Mouse (Mus musculus): ENCODE results near the gene Ankfy1.
"Not testable (repeated sequence)": the region's sequence is repeated elsewhere in the genome, so short reads cannot be mapped to it uniquely, and the experiment has no call there.

Ankfy1 gene

GRCm38 (mm10) chr11:72723871-72724270 is 34.1 kb downstream of the Ankfy1 start:
- DNase-seq = no peak

GRCm38 (mm10) chr11:72726023-72726422 is 36.2 kb downstream of the Ankfy1 start:
- DNase-seq = no peak

GRCm38 (mm10) chr11:72733736-72734135 is 43.9 kb downstream of the Ankfy1 start:
- no peak for DNase-seq

- no peak for DNase-seq
Measured at GRCm38 (mm10) chr11:72734840-72735518, 45.2 kb downstream of the Ankfy1 start.

DNA sequence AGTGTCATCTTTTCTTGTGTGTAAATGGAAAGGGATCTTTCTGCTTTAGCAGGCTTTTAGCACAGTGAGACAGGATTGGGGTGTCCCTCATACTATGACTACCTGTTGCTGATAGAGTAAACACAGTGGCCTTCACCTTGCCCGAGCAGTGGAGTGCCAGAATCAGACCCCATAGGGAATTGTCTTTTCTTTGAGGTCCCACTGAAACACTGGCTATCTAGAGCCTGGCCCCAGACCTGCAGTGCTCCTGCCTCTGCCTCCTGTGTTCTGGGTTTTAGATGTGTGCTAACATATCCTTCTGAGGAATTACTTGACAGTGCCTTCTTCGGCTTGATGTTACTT is 45.7 kb downstream of the Ankfy1 start:
- no peak for DNase-seq

DNA sequence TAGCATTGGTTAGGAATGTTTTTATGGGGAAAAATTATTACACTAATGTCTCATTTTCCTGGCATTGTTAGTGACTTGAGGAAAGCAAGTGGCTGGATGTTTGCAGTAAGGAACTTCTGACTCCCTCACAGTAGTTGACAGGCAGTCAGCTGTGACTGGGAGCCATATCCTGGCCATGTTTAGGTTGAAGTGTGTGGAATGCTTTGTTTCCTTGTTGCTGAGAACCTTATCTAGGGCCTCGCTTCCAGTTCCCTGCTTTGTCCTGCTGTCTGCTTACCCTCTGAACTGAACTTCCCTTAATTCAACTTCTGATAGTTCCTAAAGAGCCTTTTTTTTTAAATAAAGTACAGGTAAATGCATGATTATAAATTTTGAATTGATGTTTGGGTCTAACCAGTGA is 46.5 kb downstream of the Ankfy1 start:
- DNase-seq = no peak

- peak; percentile 28 for DNase-seq
Measured at GRCm38 (mm10) chr11:72737517-72737916, 47.7 kb downstream of the Ankfy1 start.

DNA sequence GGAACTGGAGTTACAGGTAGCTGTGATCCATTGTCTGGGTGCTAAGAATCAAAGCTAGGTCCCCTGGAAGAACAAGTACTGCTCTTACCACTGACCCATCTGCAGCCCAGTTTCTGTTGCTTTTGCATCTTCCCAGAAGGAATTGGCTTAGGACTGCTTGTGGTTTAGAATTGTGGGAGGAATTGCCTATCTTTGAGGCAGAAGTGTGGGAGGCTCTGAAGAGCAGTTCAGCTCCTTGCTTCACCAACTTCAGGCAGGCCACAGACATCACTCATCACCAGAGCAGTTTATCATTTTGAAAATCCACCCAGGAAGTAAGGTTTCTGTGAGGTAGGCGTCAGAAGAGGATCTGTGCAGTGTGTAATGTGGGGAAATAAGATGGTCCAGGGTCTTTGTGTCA is 49.2 kb downstream of the Ankfy1 start:
- no peak for DNase-seq

- DNase-seq = no peak
Measured at GRCm38 (mm10) chr11:72751956-72752355, 62.1 kb downstream of the Ankfy1 start.

DNA sequence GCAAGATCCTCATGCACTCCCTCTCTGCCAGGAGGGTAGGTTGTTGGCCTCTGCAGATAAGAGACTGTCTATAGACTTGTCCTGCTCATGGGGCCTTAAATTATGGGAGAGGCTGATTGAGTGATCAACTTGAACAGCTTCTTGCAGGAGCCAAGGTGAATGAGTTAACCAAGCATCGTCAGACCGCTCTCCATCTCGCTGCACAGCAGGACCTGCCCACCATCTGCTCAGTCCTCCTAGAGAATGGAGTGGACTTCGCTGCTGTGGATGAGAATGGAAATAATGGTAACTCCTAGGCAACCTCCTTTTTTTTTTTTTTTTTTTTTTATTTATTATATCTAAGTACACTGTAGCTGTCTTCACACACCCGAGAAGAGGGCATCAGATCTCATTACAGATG is 68.5 kb downstream of the Ankfy1 start:
- DNase-seq = no peak

- no peak for DNase-seq
Measured at GRCm38 (mm10) chr11:72759581-72759980, 69.8 kb downstream of the Ankfy1 start.

- no peak for DNase-seq
Measured at GRCm38 (mm10) chr11:72760781-72761180, 71.0 kb downstream of the Ankfy1 start.

DNA sequence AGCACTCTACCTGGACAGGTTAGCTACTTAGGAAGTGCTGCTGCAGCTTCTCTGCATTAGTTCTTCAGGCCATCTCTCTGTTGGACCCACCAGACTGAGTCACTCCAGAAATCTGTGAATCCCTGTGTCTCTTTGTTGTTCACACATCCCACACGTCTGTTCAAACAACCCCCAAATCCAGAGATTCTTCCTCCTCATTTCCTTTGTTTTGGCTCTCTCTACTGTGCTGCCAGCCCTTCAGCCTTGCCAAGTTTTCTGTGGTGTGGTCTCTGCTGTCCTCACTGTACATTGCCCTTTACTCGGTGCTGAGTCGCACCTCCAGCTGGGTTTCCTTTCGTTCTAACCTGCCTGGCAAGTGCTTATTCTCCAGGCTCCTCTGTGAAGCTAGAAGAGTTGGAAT is 74.5 kb downstream of the Ankfy1 start:
- DNase-seq = no peak

DNA sequence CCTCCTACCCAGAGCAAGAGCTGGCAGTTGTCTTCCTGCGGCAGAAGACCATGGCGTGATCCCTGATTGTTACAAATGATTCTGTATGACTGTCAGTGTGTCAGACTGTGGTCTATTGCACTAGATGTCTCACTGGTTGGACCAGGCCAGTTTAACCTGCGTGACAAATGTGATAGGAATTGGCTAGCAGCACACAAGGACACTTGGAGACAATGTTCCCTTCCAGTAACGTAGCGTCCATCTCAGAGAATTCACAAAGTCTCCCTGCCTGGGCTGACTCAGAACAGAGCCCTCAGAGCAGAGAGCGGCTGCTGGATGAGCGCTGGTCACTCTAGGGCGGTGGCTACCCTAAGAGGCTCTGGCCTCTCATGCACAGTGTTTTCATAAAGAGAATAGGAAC is 77.9 kb downstream of the Ankfy1 start:
- no peak for DNase-seq

- DNase-seq = no peak
Measured at GRCm38 (mm10) chr11:72769061-72769460, 79.3 kb downstream of the Ankfy1 start.

GRCm38 (mm10) chr11:72770324-72770723 is 80.5 kb downstream of the Ankfy1 start:
- DNase-seq = no peak

GRCm38 (mm10) chr11:72770816-72771215 is 81.0 kb downstream of the Ankfy1 start:
- DNase-seq = no peak

GRCm38 (mm10) chr11:72771461-72771860 is 81.7 kb downstream of the Ankfy1 start:
- no peak for DNase-seq

DNA sequence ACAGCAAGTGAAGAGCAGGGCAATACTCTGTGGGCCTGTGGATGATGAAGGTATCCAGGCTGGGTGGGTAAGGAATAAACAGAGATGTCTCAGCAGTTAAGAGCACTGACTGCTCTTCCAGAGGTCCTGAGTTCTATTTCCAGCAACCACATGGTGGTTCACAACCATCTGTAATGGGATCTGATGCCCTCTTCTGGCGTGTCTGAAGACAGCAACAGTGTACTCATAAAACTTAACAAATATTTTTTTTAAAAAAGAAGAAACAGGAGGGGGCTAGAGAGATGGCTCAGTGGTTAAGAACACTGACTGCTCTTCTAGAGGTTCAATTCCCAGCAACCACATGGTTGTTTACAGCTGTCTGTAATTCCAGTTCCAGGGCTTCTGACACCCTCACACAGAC is 82.8 kb downstream of the Ankfy1 start:
- not testable (repeated sequence) for DNase-seq

- DNase-seq = no peak
Measured at GRCm38 (mm10) chr11:72778957-72779356, 89.2 kb downstream of the Ankfy1 start.

GRCm38 (mm10) chr11:72782103-72782502 is 92.3 kb downstream of the Ankfy1 start:
- no peak for DNase-seq

DNA sequence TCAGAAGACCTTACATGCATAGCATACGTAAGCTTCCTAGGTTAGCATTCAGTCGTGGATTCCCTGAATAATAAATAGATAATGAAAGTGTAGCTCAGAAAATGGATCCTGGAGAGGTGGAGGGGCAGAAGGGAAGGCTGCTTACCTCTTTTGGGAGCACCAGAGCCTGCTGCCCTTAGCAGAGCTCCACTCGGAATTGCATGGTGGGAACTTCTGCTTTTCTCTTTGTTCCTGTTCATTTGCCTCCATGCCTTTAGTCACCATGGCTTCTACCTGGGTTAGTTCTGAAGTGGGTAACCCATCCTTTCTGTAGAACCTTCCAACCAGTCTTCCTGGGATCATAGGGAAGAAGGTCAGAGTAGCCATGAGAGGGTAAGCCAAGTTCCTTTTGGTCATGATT is 92.7 kb downstream of the Ankfy1 start:
- no peak for DNase-seq

DNA sequence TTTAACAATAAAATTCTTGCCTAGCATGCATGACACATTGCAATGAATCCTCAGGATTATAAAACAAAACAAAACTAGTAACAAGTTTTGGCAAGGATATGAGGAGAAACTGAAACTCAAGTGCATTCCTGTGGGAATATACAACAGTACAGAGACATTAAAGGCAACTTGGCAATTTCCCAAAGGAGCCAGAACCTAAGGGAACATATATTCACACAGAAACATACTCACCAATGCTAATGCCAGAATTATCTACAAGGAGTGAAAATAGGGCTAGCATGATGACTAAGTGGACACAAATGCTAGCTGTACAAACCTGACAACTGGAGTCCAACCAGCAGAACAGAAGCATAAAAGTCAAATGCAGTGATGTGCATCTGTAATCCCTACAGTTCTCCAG is 102.2 kb downstream of the Ankfy1 start:
- DNase-seq = no peak

DNA sequence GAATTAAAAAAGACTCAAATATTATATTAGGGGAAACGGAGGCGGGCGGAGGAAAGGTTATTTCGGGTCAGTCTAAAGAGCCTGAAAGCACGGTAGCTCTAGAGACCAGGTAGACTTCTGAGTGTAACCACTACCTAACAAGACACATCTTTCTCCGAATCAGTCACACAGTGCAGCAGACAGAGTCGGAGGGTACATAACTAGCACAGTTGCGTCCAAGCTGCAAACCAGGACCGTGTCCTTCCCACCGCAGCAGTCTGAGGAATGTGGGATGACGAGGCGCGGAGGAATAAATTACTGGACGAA is 105.3 kb downstream of the Ankfy1 start:
- no peak for DNase-seq

GRCm38 (mm10) chr11:72795455-72796295 is 105.9 kb downstream of the Ankfy1 start, which contains the start of the genes Cyb5d2 and Zzef1:
Gene Cyb5d2 (minus strand): TSS chr11:72796142.
Gene Zzef1 (plus strand): TSS chr11:72796226.
- peak; percentile 96 for DNase-seq
